In genomic region chr4:109445397-109445796, GRCm38 (mm10) we compare ENCODE assay signal across 11 mouse cellular contexts. TPM values are rescaled to one million over a fixed set of nuclear protein-coding genes. Genes with fewer than 3 reads are reported as not detected.
DNase-seq lines count a peak whose midpoint lies in the region; ATAC-seq lines count a peak whose summit lies in the region.
"Had no signal": no experiment of that assay in that cellular context is flagged by ENCODE, and none has a peak within 500 bp of the region (broad histone marks: within the 10 kb centered on the region; RNA-seq: fewer than 3 reads in every experiment).

No protein-coding gene starts in this region.

- H3K9ac ChIP-seq in embryonic facial prominence, embryonic 13.5 days: 0 out of 2 replicates have a peak overlapping the region, but pooled peaks have one; percentile 11
- H3K9ac ChIP-seq in liver, embryonic 12.5 days: peak overlapping the region; percentile 61
- H3K9ac ChIP-seq: hindbrain, embryonic 13.5 days had no signal

- no peaks in the 10 kb centered on the region for H3K27me3 ChIP-seq in embryonic facial prominence, embryonic 13.5 days
- no peaks in the 10 kb centered on the region for H3K27me3 ChIP-seq in embryonic facial prominence, embryonic 10.5 days (replicated peaks; ENCODE audit: low read depth, poor library complexity, severe bottlenecking)
- H3K27me3 ChIP-seq in liver, embryonic 12.5 days (replicated peaks): no peaks in the 10 kb centered on the region
- H3K27me3 ChIP-seq: hindbrain, embryonic 13.5 days had no signal

- no peak for ATAC-seq in embryonic facial prominence, embryonic 13.5 days (ENCODE audit: insufficient number of reproducible peaks, insufficient read depth, low FRiP score, low TSS enrichment, low read depth)
- ATAC-seq in liver, embryonic 12.5 days: peak; percentile 98

- no peak for DNase-seq in embryonic facial prominence, embryonic 10.5 days (ENCODE audit: low spot score)
- peak; percentile 72 for DNase-seq in spleen, adult 12 weeks (ENCODE audit: low spot score)
- DNase-seq in spleen, adult 18-20 months: no peak
- no peak for DNase-seq in urinary bladder, adult 18-20 months (ENCODE audit: low spot score in 2 of 2)
- DNase-seq in kidney, postnatal 14 days: no peak
- DNase-seq in thymus, postnatal 25 days: no peak
- DNase-seq: embryo, embryonic 11 days had no signal

- peaks cover 9% of the 10 kb centered on the region for H3K4me1 ChIP-seq in embryonic facial prominence, embryonic 13.5 days
- H3K4me1 ChIP-seq in embryonic facial prominence, embryonic 10.5 days: peaks cover under 1% of the 10 kb centered on the region; the same call in 1 of the 2 replicates
- H3K4me1 ChIP-seq in liver, embryonic 12.5 days: peaks cover 95% of the 10 kb centered on the region
- H3K4me1 ChIP-seq: hindbrain, embryonic 13.5 days had no signal

- peaks cover 16% of the 10 kb centered on the region for H3K36me3 ChIP-seq in embryonic facial prominence, embryonic 13.5 days
- H3K36me3 ChIP-seq in embryonic facial prominence, embryonic 10.5 days (replicated peaks): peaks cover 32% of the 10 kb centered on the region
- peaks cover 67% of the 10 kb centered on the region for H3K36me3 ChIP-seq in liver, embryonic 12.5 days

- H3K4me2 ChIP-seq in embryonic facial prominence, embryonic 13.5 days: no peak overlapping the region
- H3K4me2 ChIP-seq in liver, embryonic 12.5 days: peak overlapping the region; percentile 56
- H3K4me2 ChIP-seq: hindbrain, embryonic 13.5 days had no signal

- H3K9me3 ChIP-seq in embryonic facial prominence, embryonic 13.5 days: no peaks in the 10 kb centered on the region
- no peaks in the 10 kb centered on the region for H3K9me3 ChIP-seq in embryonic facial prominence, embryonic 10.5 days
- H3K9me3 ChIP-seq in liver, embryonic 12.5 days (replicated peaks): no peaks in the 10 kb centered on the region
- H3K9me3 ChIP-seq: hindbrain, embryonic 13.5 days had no signal

- no peak overlapping the region for H3K27ac ChIP-seq in embryonic facial prominence, embryonic 13.5 days
- no peak overlapping the region for H3K27ac ChIP-seq in embryonic facial prominence, embryonic 10.5 days (replicated peaks)
- H3K27ac ChIP-seq in liver, embryonic 12.5 days: peak overlapping the region; percentile 99
- H3K27ac ChIP-seq: hindbrain, embryonic 13.5 days; macrophage had no signal

- H3K4me3 ChIP-seq in embryonic facial prominence, embryonic 13.5 days: no peak overlapping the region
- H3K4me3 ChIP-seq in embryonic facial prominence, embryonic 10.5 days: no peak overlapping the region
- H3K4me3 ChIP-seq in liver, embryonic 12.5 days: peak overlapping the region; percentile 19; the same call in 1 of the 2 replicates
- H3K4me3 ChIP-seq: hindbrain, embryonic 13.5 days had no signal

- 71% methylated on average over 2 of the region's 2 CpGs for WGBS in embryonic facial prominence, embryonic 13.5 days
- 86% methylated on average over 2 of the region's 2 CpGs for WGBS in embryonic facial prominence, embryonic 10.5 days
- WGBS in liver, embryonic 12.5 days (ENCODE audit: insufficient replicate concordance): 16% methylated on average over 2 of the region's 2 CpGs

RNA-seq across cellular contexts. Expression of gene Ttc39a, which starts 39.0 kb away (rescaled TPM):
- polyA plus RNA-seq in embryonic facial prominence, embryonic 13.5 days (2015; fragmentation: Nextera tagmentation; extraction: Ambion mirVana): 4.6 and 4.9 TPM in 2 replicates
- 4.7 and 5.3 TPM in 2 replicates for polyA plus RNA-seq in embryonic facial prominence, embryonic 10.5 days (2016; fragmentation: Nextera tagmentation; extraction: Ambion mirVana)
- polyA plus RNA-seq in liver, embryonic 12.5 days (2016; fragmentation: Nextera tagmentation; extraction: Ambion mirVana): 12.9 and 13.7 TPM in 2 replicates

RNA-seq across cellular contexts. Expression of gene Rnf11, which starts 39.1 kb away (rescaled TPM):
- 39.9 and 41.1 TPM in 2 replicates for polyA plus RNA-seq in embryonic facial prominence, embryonic 13.5 days (2015; fragmentation: Nextera tagmentation; extraction: Ambion mirVana)
- polyA plus RNA-seq in embryonic facial prominence, embryonic 10.5 days (2016; fragmentation: Nextera tagmentation; extraction: Ambion mirVana): 22.0 and 22.2 TPM in 2 replicates
- polyA plus RNA-seq in liver, embryonic 12.5 days (2016; fragmentation: Nextera tagmentation; extraction: Ambion mirVana): 41.3 and 44.7 TPM in 2 replicates
